Mouse (Mus musculus): ENCODE data around the gene Epn2.

Epn2 gene

DNA sequence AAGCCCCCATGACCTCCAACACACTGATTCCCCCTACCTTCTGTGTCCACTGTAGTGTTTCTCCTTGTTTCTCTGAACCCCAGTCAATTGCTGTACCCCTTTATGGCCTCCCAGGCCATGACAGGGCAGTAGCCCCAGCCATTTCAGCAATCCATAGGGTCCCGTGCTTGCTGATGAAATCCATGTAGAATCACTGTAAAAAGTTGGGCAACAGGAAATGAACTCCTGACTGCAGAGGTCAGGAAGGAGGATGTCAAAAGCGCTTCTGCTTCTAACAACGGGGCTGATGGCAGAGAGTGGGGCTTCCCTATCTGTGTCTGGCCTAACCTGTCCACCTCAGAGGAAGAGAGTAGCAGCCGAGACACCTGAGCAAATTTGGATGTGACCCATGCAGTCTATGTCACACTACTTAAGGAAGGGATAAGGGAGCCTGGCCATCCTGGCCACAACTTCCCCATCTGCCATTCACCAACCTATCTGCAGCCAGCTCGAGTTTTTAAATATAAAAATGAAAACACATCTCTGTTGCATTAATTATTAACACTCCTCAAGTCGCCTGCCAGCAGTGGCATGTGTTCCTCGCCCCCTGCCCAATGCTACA, 110.1 kb downstream of the Epn2 start:
- in situ Hi-C loops (cut with MboI; ENCODE audit: low sequenced_read_pairs), result no loop called here

DNA sequence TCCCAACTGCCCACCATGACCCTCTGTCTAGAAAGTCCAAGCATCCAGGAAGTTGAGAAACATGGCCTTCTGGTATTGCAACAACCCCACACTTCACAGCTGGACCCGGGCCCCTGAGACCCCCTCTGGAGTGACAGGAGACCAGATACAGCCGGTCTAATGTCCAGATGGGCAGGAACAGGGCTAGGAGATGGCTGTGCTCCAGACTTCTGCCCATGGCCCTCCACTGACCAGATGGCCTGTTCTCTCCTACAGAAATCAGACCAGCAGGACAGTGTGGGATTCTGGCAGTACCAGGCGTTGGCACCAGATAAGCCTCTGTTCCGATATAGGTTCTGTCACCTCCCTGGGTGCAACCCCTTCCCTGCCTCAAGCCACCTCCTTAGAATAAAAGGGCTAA, 111.0 kb downstream of the Epn2 start:
- in situ Hi-C loops (cut with MboI; ENCODE audit: low sequenced_read_pairs), result no loop called here
